Mouse (Mus musculus): Measurements from ENCODE around the gene Hist1h1c. TPM values are rescaled to one million over a fixed set of nuclear protein-coding genes. Genes with fewer than 3 reads are reported as not detected.
"Not testable (repeated sequence)": the region's sequence is repeated elsewhere in the genome, so short reads cannot be mapped to it uniquely, and the experiment has no call there.

Hist1h1c gene
- polyA plus RNA-seq, 1 experiment from 2014 or later: 37.8 TPM

GRCm38 (mm10) chr13:23709714-23710373 is 28.8 kb upstream of the Hist1h1c start:
- H3K9me3 ChIP-seq (ENCODE audit: control insufficient read depth, low read length): no peaks in the 10 kb centered on the region
- 0 out of 2 replicates have a peak overlapping the region, but pooled peaks have one; percentile 27 for H3K27ac ChIP-seq (ENCODE audit: low read length)
- H3K4me3 ChIP-seq (ENCODE audit: low read length): peak overlapping the region; percentile 55
- peak overlapping the region; percentile 69 for H3K9ac ChIP-seq (ENCODE audit: low read length)
- H3K4me1 ChIP-seq (replicated peaks; ENCODE audit: control insufficient read depth, insufficient read depth, low read length): 0 out of 2 replicates have a peak, but pooled peaks cover 4% of the 10 kb centered on the region
- ATAC-seq (ENCODE audit: low read depth): peak; percentile 28; the same call in 1 of the 2 replicates
- H3K27me3 ChIP-seq (ENCODE audit: control insufficient read depth, insufficient read depth, low read depth, low read length): no peaks in the 10 kb centered on the region
- 29% methylated on average over 13 of the region's 15 CpGs for WGBS
- H3K36me3 ChIP-seq (ENCODE audit: control insufficient read depth, insufficient read depth, low read length): no peaks in the 10 kb centered on the region
- peak overlapping the region; percentile 78 for H3K4me2 ChIP-seq (ENCODE audit: low read depth, low read length)

GRCm38 (mm10) chr13:23710374-23711089 is 28.1 kb upstream of the Hist1h1c start, which contains the start of gene Hfe:
Gene Hfe (minus strand): TSS chr13:23710854.
- Histone ChIP-seq H3K9me3 (ENCODE audit: control insufficient read depth, low read length) (no peaks in the 10 kb centered on the region), H3K9ac (ENCODE audit: low read length) (peak within 1 kb of the TSS; percentile 69), H3K4me1 (replicated peaks; ENCODE audit: control insufficient read depth, insufficient read depth, low read length) (0 out of 2 replicates have a peak, but pooled peaks cover 4% of the 10 kb centered on the region), H3K27ac (ENCODE audit: low read length) (0 out of 2 replicates have a peak within 1 kb of the TSS, but pooled peaks have one; percentile 27), H3K4me2 (ENCODE audit: low read depth, low read length) (peak within 1 kb of the TSS; percentile 78), H3K36me3 (ENCODE audit: control insufficient read depth, insufficient read depth, low read length) (no peaks in the 10 kb centered on the region), H3K4me3 (ENCODE audit: low read length) (peak within 1 kb of the TSS; percentile 55), H3K27me3 (ENCODE audit: control insufficient read depth, insufficient read depth, low read depth, low read length) (no peaks in the 10 kb centered on the region)
- peak; percentile 77 for ATAC-seq (ENCODE audit: low read depth)
- 3% methylated on average over 17 of the region's 17 CpGs for WGBS

- Histone ChIP-seq H3K4me2 (ENCODE audit: low read depth, low read length) (no peak overlapping the region), H3K36me3 (ENCODE audit: control insufficient read depth, insufficient read depth, low read length) (no peaks in the 10 kb centered on the region), H3K9me3 (ENCODE audit: control insufficient read depth, low read length) (no peaks in the 10 kb centered on the region), H3K4me3 (ENCODE audit: low read length) (no peak overlapping the region), H3K9ac (ENCODE audit: low read length) (no peak overlapping the region), H3K27me3 (ENCODE audit: control insufficient read depth, insufficient read depth, low read depth, low read length) (no peaks in the 10 kb centered on the region), H3K27ac (ENCODE audit: low read length) (no peak overlapping the region), H3K4me1 (replicated peaks; ENCODE audit: control insufficient read depth, insufficient read depth, low read length) (no peaks in the 10 kb centered on the region)
- no peak for ATAC-seq (ENCODE audit: low read depth)
- WGBS: 75% methylated on average over 5 of the region's 5 CpGs
These were observed 22.2 kb upstream of the Hist1h1c start for GRCm38 (mm10) chr13:23716261-23717042.

- no peak overlapping the region for H3K4me2 ChIP-seq (ENCODE audit: low read depth, low read length)
- H3K4me3 ChIP-seq (ENCODE audit: low read length): no peak overlapping the region
- no peak for ATAC-seq (ENCODE audit: low read depth)
- H3K9ac ChIP-seq (ENCODE audit: low read length): no peak overlapping the region
- no peaks in the 10 kb centered on the region for H3K27me3 ChIP-seq (ENCODE audit: control insufficient read depth, insufficient read depth, low read depth, low read length)
- H3K4me1 ChIP-seq (replicated peaks; ENCODE audit: control insufficient read depth, insufficient read depth, low read length): no peaks in the 10 kb centered on the region
- H3K27ac ChIP-seq (ENCODE audit: low read length): no peak overlapping the region
- no peaks in the 10 kb centered on the region for H3K36me3 ChIP-seq (ENCODE audit: control insufficient read depth, insufficient read depth, low read length)
- no peaks in the 10 kb centered on the region for H3K9me3 ChIP-seq (ENCODE audit: control insufficient read depth, low read length)
- 46% methylated on average over 11 of the region's 11 CpGs for WGBS
These were observed 21.4 kb upstream of the Hist1h1c start for GRCm38 (mm10) chr13:23717176-23717575.

DNA sequence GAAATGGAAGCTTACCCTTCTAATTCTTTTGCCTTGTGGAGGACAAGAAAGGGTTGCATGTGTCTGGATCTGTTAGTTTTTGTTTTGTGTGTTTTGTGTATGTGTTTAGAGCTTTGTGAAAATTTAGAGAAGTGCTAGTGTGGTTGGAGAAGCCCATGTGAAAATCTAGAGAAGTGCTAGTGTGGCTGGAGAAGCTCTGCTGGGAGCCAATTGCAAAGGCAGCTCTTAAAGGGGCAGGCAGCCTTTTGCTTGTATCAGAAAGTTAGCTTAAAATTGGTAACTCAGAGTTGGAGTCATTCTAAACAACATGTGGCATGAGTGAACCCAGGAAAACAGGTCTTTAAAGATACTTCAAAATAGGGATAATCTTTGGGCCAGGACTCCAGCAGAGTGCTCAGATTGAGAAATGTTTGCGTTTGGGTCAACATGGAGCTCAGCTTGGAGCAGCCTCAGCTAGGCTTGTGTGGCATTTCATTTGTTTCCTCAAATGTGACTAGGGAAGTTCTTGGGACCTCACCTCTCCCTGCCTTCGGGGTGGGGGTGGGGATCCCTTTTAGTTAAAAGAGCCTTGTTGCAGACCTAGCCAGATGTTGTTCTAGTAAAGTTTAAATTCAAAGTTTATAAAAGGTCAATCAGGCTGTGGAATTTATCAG is 20.9 kb upstream of the Hist1h1c start:
- not testable (repeated sequence) for H3K9ac ChIP-seq (ENCODE audit: low read length)

DNA sequence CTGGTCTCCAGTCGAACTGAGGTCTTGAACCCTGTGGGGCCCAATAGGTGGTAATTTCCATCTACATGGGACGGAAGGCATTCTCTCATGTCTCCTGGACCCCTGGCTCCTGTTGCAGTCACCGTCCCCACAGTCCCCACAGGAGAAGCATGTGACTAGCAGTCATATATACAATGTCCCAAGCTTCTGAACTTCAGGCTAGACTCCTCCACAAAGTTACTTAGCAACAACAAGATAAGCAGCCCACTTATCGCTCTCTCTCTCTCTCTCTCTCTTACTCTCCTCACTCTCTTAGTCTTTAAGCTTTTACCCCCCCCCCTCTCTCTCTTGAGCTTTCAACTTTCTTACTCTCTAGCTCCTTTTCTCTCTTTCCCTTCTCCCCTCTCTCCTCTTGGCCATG is 14.4 kb upstream of the Hist1h1c start:
- H3K4me3 ChIP-seq (ENCODE audit: low read length): no peak overlapping the region
- H3K4me2 ChIP-seq (ENCODE audit: low read depth, low read length): no peak overlapping the region

More for the DNA sequence above, 20.9 kb upstream of the Hist1h1c start:
- H3K4me3 ChIP-seq (ENCODE audit: low read length); H3K27ac ChIP-seq (ENCODE audit: low read length); H3K4me1 ChIP-seq (replicated peaks; ENCODE audit: control insufficient read depth, insufficient read depth, low read length); H3K27me3 ChIP-seq (ENCODE audit: control insufficient read depth, insufficient read depth, low read depth, low read length); H3K9me3 ChIP-seq (ENCODE audit: control insufficient read depth, low read length); H3K36me3 ChIP-seq (ENCODE audit: control insufficient read depth, insufficient read depth, low read length); ATAC-seq (ENCODE audit: low read depth); H3K4me2 ChIP-seq (ENCODE audit: low read depth, low read length): not testable (repeated sequence)
- 10% methylated on average over 2 of the region's 2 CpGs for WGBS

GRCm38 (mm10) chr13:23725213-23725612 is 13.4 kb upstream of the Hist1h1c start:
- no CpG with 5 or more reads among the region's 1 CpGs for WGBS

More for the DNA sequence above, 14.4 kb upstream of the Hist1h1c start:
- H3K36me3 ChIP-seq (ENCODE audit: control insufficient read depth, insufficient read depth, low read length): no peaks in the 10 kb centered on the region
- ATAC-seq (ENCODE audit: low read depth): peak; percentile 70
- H3K4me1 ChIP-seq (replicated peaks; ENCODE audit: control insufficient read depth, insufficient read depth, low read length): no peaks in the 10 kb centered on the region
- H3K27me3 ChIP-seq (ENCODE audit: control insufficient read depth, insufficient read depth, low read depth, low read length): no peaks in the 10 kb centered on the region
- no peak overlapping the region for H3K9ac ChIP-seq (ENCODE audit: low read length)
- H3K9me3 ChIP-seq (ENCODE audit: control insufficient read depth, low read length): no peaks in the 10 kb centered on the region
- no peak overlapping the region for H3K27ac ChIP-seq (ENCODE audit: low read length)
- 41% methylated on average over 4 of the region's 4 CpGs for WGBS

GRCm38 (mm10) chr13:23728472-23729191 is 10.0 kb upstream of the Hist1h1c start:
- Histone ChIP-seq H3K4me1 (replicated peaks; ENCODE audit: control insufficient read depth, insufficient read depth, low read length) (no peaks in the 10 kb centered on the region), H3K4me2 (ENCODE audit: low read depth, low read length) (no peak overlapping the region), H3K36me3 (ENCODE audit: control insufficient read depth, insufficient read depth, low read length) (no peaks in the 10 kb centered on the region), H3K9me3 (ENCODE audit: control insufficient read depth, low read length) (no peaks in the 10 kb centered on the region), H3K27me3 (ENCODE audit: control insufficient read depth, insufficient read depth, low read depth, low read length) (no peaks in the 10 kb centered on the region), H3K4me3 (ENCODE audit: low read length) (no peak overlapping the region), H3K27ac (ENCODE audit: low read length) (no peak overlapping the region), H3K9ac (ENCODE audit: low read length) (no peak overlapping the region)
- ATAC-seq (ENCODE audit: low read depth): no peak
- WGBS: 85% methylated on average over 18 of the region's 18 CpGs

More at GRCm38 (mm10) chr13:23725213-23725612, 13.4 kb upstream of the Hist1h1c start:
- no peak for ATAC-seq (ENCODE audit: low read depth)
- no peak overlapping the region for H3K9ac ChIP-seq (ENCODE audit: low read length)
- no peaks in the 10 kb centered on the region for H3K4me1 ChIP-seq (replicated peaks; ENCODE audit: control insufficient read depth, insufficient read depth, low read length)
- H3K4me3 ChIP-seq (ENCODE audit: low read length): no peak overlapping the region
- no peak overlapping the region for H3K27ac ChIP-seq (ENCODE audit: low read length)
- no peaks in the 10 kb centered on the region for H3K36me3 ChIP-seq (ENCODE audit: control insufficient read depth, insufficient read depth, low read length)
- no peak overlapping the region for H3K4me2 ChIP-seq (ENCODE audit: low read depth, low read length)
- H3K27me3 ChIP-seq (ENCODE audit: control insufficient read depth, insufficient read depth, low read depth, low read length): no peaks in the 10 kb centered on the region
- H3K9me3 ChIP-seq (ENCODE audit: control insufficient read depth, low read length): no peaks in the 10 kb centered on the region

All from lung, embryonic 16.5 days (tissue).